Mouse (Mus musculus): Measurements from ENCODE around the gene Mfn2. TPM values are rescaled to one million over a fixed set of nuclear protein-coding genes. Genes with fewer than 3 reads are reported as not detected.

Gene Mfn2
- 8.5 TPM for polyA plus RNA-seq (2015; fragmentation: Illumina TruSeq; extraction: RNeasy Lipid Tissue Mini Kit (QIAGEN cat#74804); ENCODE audit: insufficient read depth, low read depth, low replicate concordance)

DNA sequence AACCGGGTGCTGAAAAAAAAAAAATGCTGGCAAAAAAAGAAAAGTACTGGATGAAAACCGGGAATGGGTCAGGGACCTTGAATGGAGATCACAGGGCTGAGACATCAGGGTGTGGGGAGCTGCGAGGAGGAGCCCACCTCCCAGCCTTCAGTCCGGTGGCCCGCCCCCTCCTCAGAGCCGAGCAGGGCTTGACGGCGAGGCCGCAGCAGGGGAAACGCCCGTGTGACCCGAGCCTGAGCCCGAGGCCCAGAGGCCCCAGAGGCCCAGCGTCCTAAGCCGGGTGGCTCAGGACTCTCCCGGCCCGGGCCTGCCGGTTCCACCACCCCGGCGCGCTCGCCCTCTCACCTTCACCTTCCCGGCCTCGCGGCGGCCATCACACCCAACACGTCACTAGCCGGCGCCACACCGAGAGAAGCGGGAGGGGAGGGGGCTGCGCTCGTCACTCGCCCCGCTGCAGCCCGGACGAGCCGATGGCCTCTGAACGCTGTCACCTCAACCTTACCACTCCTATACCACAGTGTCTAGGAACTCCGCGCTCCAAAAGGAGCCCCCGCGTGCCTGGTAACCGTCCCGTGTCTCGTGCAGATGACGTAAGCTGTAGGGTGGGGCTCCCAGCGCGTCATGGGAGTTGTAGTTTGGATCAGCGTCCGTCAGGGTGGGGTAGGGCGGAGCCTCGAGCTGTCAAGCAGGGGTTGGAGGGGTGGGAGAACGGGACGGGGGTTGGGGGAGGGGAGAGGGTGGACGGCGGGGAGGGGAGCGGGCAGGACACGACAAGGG lies at the start of gene Mfn2:
TSS of gene Mfn2 (minus strand) at position 392 of the 777 bp plus-strand sequence.

DNA sequence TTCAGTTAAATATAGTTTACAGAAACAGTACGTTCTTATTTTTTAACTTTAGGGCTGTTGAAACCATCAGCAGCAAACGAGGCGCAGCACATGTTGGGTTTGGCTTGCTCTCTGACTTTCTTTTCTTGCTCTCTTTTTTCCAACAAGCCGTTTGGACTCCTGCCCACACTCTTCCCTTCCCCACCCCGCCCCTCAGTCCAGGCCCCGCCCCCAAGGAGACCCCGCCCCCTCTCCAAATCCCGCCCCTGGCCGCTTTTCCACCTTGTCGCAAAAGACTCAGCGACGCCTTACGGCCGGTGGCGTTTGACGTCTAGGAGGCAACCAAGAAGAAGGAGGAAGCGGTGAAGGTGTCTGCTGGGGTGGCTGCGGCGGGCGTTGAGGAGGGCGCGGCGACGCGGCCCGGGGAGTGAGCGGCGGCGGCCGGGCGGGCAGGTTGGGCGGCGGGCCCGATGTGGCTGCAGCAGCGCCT lies 36.1 kb upstream of the Mfn2 start, which contains the start of gene 2510039O18Rik:
TSS of gene 2510039O18Rik (plus strand) at position 320 of the 469 bp plus-strand sequence.

DNA sequence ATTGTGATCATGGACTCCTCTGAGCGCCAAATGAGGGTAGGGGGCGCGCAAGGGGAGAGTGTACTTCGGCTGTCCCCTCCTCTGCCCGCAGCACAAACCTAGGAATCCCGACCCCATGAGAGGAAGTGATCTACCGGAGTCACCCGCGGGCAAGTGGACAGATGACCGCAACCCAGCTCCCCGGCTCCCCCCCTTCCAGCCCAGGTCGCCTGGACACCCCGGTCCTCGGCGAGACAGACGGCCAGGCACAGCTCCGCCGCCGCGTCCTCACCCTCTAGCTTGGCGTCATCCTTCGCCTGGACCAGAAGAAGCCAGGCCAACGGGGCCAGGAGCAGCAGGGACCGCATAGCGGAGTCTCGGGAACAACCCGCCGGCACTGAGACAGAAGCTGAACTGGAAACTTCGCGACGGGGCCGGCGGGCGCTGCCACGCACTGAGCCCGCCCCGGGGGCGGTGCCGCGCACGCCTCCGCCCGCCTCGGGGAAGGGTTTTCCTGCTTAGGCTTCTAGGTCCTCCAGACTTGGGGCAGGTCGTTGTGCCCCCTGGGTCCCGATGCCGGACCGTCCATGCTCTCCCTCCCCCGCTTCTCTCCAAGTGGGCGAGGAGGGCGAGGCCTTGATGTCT lies 31.9 kb upstream of the Mfn2 start, which contains the start of gene Plod1:
TSS of gene Plod1 (minus strand) at position 437 of the 624 bp plus-strand sequence.

DNA sequence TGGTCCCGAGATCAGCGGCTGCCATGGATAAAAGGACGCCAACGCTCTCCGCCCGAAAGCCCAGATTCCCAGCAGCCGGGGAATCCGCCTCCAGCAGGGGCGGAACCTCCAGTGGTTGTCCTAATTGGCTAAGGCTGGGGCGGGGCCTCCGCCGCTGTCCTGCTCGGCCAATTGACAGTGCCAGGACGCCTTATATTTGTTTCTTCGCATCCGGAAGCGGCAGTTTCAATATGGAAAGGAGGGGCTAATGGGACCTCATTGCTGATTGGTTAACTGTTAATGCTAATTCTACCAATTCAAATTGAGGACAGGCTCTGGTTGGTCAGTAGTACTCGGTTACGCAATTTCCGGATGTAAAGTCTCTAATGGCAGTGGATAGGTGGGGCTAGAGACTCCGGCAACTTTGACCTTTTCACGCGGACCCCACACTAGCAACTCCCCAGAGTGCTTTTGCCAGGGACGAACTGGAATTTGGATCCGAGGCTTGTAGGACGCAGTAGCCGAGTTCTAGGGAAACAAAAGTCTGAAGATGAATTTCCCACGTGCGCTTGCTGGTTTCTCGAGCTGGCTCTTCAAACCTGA lies 36.0 kb downstream of the Mfn2 start, which contains the start of the genes Miip and Fv1:
TSS of gene Miip (minus strand) at position 367 of the 582 bp plus-strand sequence.
TSS of gene Fv1 (plus strand) at position 530 of the 582 bp plus-strand sequence.

DNA sequence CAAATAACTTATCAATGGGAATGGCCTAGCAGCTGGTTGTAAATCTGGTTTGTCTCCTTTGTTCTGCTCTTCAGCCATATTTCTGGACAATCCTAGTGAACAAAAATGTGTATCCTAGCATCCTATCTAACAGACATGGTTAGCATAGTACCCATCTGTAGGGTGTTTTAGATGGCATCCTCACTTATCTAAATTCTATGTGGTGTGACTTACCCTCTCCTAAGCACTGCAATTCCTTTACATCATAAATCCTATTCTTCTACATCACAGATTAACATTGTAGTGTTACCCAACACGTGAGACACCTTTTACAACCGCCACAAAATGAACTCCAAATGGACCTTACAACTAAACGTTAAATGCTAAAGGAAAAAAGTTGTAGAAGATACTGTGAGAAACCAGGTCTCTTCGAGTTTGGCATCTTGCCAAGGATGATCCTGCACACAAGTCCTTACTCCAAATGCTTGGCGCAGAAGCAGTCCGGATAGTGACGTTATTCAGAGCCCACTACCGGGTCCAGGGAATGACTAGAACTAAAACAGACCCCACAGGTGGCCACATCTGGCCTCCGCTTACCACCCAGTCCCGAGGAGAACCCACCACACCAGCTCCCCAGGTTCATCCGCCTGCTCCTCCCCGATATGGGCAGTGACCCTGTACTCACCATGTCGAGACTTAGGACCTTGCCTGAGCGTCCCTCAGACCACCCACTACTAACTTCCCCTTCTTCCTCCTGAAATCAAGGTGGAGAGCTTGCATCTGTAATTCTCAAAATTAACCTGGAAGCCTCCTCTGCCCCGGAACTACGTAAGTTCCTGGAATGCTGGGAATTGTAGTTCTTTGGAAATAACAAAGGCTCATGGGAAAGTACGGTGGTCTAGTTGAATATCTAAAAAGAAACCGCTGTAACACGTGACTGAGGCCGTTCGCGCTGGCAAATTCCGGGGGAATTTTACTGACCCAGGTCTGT lies 56.6 kb downstream of the Mfn2 start, which contains the start of gene Zfp933:
TSS of gene Zfp933 (minus strand) at position 753 of the 970 bp plus-strand sequence.

Other genes with a start within 250 kb of the Mfn2 start
- gene Zfp534, start 202.2 kb downstream of the Mfn2 start, polyA plus RNA-seq (2015; fragmentation: Illumina TruSeq; extraction: RNeasy Lipid Tissue Mini Kit (QIAGEN cat#74804); ENCODE audit: insufficient read depth, low read depth, low replicate concordance), result not detected
- 3.6 TPM for gene Zfp984, start 94.9 kb downstream of the Mfn2 start, polyA plus RNA-seq (2015; fragmentation: Illumina TruSeq; extraction: RNeasy Lipid Tissue Mini Kit (QIAGEN cat#74804); ENCODE audit: insufficient read depth, low read depth, low replicate concordance)
- 2.1 TPM for gene Zfp933, start 56.3 kb downstream of the Mfn2 start, polyA plus RNA-seq (2015; fragmentation: Illumina TruSeq; extraction: RNeasy Lipid Tissue Mini Kit (QIAGEN cat#74804); ENCODE audit: insufficient read depth, low read depth, low replicate concordance)
- 26.2 TPM for gene Miip, start 35.9 kb downstream of the Mfn2 start, polyA plus RNA-seq (2015; fragmentation: Illumina TruSeq; extraction: RNeasy Lipid Tissue Mini Kit (QIAGEN cat#74804); ENCODE audit: insufficient read depth, low read depth, low replicate concordance)
- 1.4 TPM for gene Fv1, start 35.7 kb downstream of the Mfn2 start, polyA plus RNA-seq (2015; fragmentation: Illumina TruSeq; extraction: RNeasy Lipid Tissue Mini Kit (QIAGEN cat#74804); ENCODE audit: insufficient read depth, low read depth, low replicate concordance)
- gene Plod1, start 32.1 kb upstream of the Mfn2 start, polyA plus RNA-seq (2015; fragmentation: Illumina TruSeq; extraction: RNeasy Lipid Tissue Mini Kit (QIAGEN cat#74804); ENCODE audit: insufficient read depth, low read depth, low replicate concordance), result 12.8 TPM
- 7.1 TPM for gene 2510039O18Rik, start 36.2 kb upstream of the Mfn2 start, polyA plus RNA-seq (2015; fragmentation: Illumina TruSeq; extraction: RNeasy Lipid Tissue Mini Kit (QIAGEN cat#74804); ENCODE audit: insufficient read depth, low read depth, low replicate concordance)
- gene Nppb, start 81.1 kb upstream of the Mfn2 start, polyA plus RNA-seq (2015; fragmentation: Illumina TruSeq; extraction: RNeasy Lipid Tissue Mini Kit (QIAGEN cat#74804); ENCODE audit: insufficient read depth, low read depth, low replicate concordance), result not detected
- gene Nppa, start 96.0 kb upstream of the Mfn2 start, polyA plus RNA-seq (2015; fragmentation: Illumina TruSeq; extraction: RNeasy Lipid Tissue Mini Kit (QIAGEN cat#74804); ENCODE audit: insufficient read depth, low read depth, low replicate concordance), result not detected
- gene Clcn6, start 134.1 kb upstream of the Mfn2 start, polyA plus RNA-seq (2015; fragmentation: Illumina TruSeq; extraction: RNeasy Lipid Tissue Mini Kit (QIAGEN cat#74804); ENCODE audit: insufficient read depth, low read depth, low replicate concordance), result 2.5 TPM
- gene Mthfr, start 134.4 kb upstream of the Mfn2 start, polyA plus RNA-seq (2015; fragmentation: Illumina TruSeq; extraction: RNeasy Lipid Tissue Mini Kit (QIAGEN cat#74804); ENCODE audit: insufficient read depth, low read depth, low replicate concordance), result 21.1 TPM
- 11.2 TPM for gene Agtrap, start 183.3 kb upstream of the Mfn2 start, polyA plus RNA-seq (2015; fragmentation: Illumina TruSeq; extraction: RNeasy Lipid Tissue Mini Kit (QIAGEN cat#74804); ENCODE audit: insufficient read depth, low read depth, low replicate concordance)
- gene Mad2l2, start 225.7 kb upstream of the Mfn2 start, polyA plus RNA-seq (2015; fragmentation: Illumina TruSeq; extraction: RNeasy Lipid Tissue Mini Kit (QIAGEN cat#74804); ENCODE audit: insufficient read depth, low read depth, low replicate concordance), result 2.2 TPM
- not detected for gene Draxin, start 226.0 kb upstream of the Mfn2 start, polyA plus RNA-seq (2015; fragmentation: Illumina TruSeq; extraction: RNeasy Lipid Tissue Mini Kit (QIAGEN cat#74804); ENCODE audit: insufficient read depth, low read depth, low replicate concordance)
- gene Fbxo6, start 247.4 kb upstream of the Mfn2 start, polyA plus RNA-seq (2015; fragmentation: Illumina TruSeq; extraction: RNeasy Lipid Tissue Mini Kit (QIAGEN cat#74804); ENCODE audit: insufficient read depth, low read depth, low replicate concordance), result 10.4 TPM

Data from pancreas, adult 10 weeks (tissue).